Mouse (Mus musculus): ENCODE results near the gene Mecom.

The Mecom gene

GRCm38 (mm10) chr3:30513314-30513997 lies 34.4 kb downstream of the Mecom start:
- peak; percentile 16 for DNase-seq

DNA sequence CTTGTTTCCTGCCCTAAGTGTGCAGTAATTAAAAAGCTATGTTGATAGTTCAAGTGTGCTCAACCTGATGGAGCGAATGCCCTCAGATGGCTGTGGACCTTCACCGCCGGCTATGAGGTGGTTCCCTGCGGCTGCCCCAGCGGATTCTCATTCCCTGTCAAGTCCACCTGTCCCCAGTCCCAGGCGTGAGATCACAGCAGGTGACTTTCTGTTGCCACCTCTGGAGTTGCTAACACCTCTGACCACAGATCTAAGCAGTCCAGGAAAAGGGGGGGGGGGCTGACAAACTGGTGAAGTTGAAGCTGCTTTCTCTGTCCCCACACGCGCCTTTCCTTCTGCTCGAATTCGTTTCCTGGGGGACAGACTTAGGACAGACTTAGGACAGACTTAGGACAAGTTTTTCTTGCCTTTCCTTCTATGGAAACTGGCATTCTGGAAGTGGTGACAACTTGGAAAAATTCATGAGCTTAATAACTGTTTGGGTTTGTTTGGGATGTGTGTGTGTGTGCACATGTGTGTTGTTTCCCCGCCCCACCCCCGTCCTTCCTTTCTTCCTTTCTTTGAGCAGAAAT lies 35.3 kb downstream of the Mecom start:
- peak; percentile 55 for DNase-seq

- DNase-seq, result peak; percentile 16
These were observed 36.0 kb downstream of the Mecom start for GRCm38 (mm10) chr3:30511796-30512195.

- DNase-seq, result peak; percentile 36
These were observed 36.7 kb downstream of the Mecom start for GRCm38 (mm10) chr3:30511062-30511640.

DNA sequence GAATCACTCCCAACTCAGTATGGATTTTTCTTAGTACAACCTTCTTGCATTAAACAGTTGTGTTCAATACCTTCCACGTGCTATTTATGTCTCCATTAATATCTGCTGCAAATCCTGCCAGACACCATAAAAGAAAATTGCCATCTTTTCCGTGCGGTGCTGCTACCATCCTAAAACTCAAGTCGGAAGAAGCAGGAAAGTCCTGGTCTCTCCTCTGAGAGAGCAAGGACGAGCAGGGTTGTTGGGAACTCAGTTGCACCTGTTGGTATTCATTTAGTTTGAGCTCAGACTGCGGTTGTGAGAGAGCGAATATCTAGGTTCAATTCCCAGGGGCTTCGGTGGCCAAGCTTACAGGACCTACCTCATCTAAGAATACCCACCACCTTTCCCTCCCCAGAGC lies 37.2 kb downstream of the Mecom start:
- DNase-seq, result no peak

DNA sequence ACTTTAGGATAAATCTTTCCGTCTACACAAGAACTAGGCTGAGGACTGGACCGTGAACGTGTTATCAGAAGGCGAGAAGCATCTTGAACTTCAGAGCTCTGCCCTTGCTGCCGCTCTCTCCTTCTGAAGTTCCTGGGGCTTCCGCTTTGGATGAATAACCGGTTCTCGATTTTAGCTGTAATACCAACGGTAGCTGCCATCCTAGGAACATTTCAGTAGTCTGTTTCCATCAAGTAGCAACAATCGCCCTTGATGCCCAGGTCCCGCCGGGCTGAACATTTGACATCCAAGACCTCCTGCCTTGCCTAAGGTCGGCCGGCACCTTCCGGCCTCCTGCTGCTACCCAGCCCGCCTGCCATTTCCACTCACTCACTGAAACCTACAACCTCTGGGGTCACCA lies 37.7 kb downstream of the Mecom start:
- peak; percentile 45 for DNase-seq

DNA sequence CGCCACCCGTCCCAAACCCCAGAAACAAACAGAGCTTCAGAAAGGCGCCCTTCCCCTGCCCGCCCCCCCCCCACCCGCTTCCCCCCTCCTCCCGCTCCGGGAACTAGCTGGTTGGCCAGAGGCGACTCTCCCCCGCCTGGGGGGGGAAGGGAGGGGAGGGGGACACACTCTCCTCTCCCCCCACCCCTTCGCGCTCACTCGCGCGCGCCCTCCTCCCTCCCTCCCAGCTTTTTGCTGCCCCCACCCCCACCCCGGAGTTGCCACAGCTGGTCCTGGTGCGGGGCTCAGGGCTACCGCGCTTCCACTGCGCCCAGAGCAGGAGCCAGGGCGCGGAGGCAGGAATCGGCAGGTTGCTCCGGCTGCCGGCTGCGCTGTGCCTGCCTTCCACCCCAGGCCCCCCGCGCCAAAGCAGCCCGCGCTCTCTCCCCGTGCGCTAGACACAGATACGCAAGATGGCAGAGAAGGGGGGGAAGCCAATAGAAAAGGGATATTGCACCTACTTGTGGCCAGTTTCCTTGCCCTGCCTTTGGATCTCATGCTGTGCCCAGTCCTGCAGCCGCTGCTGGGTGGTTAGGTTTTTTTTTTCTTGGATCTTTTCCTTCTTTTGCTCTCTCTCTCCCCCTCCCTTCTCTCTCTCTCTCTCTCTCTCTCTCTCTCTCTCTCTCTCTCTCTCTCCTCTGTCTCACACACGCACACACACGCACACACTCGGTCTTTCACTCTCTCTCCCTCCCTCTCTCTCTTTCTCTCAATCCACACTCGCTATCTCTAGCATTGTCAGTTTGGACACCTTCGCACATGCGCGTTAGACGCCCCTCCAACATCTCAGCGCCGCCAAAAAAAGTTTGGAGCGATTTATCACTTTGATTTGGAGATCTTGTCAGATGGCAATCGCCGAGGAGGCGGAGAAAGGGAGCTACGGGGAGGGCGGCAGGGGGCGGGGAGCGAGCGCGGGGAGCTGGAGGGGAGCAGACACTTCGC lies 38.6 kb downstream of the Mecom start:
- peak; percentile 68 for DNase-seq

- DNase-seq, result peak; percentile 85
These were observed 39.4 kb downstream of the Mecom start for GRCm38 (mm10) chr3:30508296-30508929.

- DNase-seq, result peak; percentile 66
These were observed 40.1 kb downstream of the Mecom start for GRCm38 (mm10) chr3:30507576-30508295.

- peak; percentile 71 for DNase-seq
These were observed 40.7 kb downstream of the Mecom start for GRCm38 (mm10) chr3:30507028-30507575.

DNA sequence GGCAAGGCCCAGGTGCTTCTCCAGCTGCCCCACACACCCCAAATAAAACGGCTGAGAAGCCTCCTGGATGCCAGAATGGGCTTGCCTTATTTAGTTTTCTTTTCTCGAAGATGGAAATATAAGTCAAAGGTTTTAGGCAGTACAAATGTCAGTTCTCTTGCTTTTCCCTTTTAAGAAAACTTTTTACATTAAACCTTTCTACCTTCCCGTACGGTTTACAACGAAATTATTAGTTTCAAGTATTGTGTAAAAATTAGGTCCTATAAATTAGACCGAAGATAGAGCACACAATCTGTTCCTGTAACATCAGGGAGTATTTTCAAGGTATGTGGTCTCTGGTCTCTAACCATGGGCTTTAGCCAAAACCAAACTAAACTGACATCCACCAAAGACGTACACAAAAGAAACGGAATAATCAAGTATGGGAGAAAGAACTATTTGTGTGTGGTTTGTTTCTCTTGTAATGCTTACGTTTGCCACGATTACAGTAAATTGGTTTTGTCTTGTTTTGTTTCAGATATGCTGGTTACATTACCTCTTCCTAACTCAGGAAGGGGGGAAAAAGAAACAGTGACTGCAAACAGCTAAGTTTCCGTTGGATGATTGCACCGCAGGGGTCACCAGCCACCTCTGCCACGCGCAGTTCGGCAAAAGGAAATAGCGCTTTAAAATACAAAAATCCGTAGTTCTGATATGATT lies 41.3 kb downstream of the Mecom start:
- DNase-seq, result no peak

DNA sequence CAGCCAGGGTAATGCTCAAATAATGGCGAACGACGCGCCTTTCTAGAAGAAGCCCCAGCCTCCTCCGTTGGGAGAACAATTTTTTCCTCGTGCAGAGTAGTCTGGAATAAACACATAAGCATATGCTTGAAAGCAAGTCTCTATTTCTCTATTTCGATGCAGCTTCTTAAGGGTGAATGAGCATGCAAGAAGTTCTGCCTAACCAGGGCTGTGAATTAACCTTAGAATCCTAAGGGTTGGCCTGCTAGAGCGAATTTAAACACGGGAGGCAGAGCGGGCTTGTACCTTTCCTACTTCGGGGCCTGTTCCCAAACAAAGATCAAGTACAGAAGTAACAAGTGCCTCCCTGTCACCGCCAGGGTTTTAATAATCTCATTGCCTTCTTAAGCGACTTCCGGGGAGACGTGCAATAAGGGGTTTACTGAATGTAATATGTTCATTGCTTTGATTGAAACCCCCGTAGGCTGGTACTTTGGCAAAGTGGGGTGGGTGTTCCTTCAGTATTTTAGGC lies 42.0 kb downstream of the Mecom start:
- peak; percentile 49 for DNase-seq

GRCm38 (mm10) chr3:30504561-30504960 lies 43.2 kb downstream of the Mecom start:
- peak; percentile 29 for DNase-seq

- DNase-seq, result peak; percentile 28
These were observed 44.0 kb downstream of the Mecom start for GRCm38 (mm10) chr3:30503821-30504220.

DNA sequence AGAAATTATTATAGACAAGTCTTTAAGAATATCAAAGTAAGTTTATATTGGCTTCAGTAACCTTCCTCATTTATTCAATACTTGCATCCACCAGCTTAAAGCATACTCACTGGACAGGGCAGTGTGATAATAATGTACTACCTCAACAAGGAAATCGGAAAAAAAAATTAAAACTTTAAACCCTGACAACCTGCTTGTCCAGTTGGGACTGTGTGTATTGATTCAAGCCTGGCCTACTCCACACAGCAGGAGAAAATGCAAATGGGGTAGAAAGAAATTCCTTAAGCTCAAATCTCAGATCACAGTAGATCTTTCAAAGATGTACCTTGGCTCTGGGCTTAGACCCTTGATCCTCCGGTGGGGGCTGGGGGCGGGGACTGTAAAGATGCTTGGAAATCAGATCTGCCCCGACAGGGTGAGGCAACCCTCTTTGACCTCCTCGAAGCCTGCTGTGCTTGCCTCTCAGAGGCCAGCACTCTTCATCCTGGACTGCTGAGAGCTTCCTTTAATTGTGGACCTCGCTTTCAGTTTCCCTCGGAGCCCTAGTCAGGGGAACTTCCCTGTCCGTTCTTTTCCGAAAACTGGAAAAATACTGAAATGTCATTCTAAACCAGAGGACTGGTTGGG lies 49.5 kb downstream of the Mecom start:
- peak; percentile 14 for DNase-seq

- no peak for DNase-seq
These were observed 53.4 kb downstream of the Mecom start for GRCm38 (mm10) chr3:30494371-30494770.

GRCm38 (mm10) chr3:30488808-30489207 lies 59.0 kb downstream of the Mecom start:
- no peak for DNase-seq

DNA sequence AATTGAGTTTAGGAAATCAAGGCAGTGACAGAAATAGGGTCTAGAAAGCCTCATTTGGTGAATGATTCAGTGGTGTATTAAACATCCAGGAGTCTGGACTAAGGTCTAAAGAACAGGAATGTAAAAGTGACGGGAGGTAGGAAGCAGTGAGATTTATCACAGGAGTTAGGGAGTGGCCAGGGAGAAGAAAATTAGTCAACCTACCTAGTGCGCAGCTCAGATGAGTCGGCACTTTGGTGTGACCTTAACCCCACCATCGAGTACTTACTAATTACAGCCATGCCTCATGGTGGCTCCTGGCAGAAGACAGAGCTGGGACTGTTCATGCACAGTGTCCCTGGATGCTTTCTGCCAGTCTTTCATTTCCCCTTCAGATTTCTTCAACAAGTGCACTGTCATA lies 61.4 kb downstream of the Mecom start:
- DNase-seq, result no peak

DNA sequence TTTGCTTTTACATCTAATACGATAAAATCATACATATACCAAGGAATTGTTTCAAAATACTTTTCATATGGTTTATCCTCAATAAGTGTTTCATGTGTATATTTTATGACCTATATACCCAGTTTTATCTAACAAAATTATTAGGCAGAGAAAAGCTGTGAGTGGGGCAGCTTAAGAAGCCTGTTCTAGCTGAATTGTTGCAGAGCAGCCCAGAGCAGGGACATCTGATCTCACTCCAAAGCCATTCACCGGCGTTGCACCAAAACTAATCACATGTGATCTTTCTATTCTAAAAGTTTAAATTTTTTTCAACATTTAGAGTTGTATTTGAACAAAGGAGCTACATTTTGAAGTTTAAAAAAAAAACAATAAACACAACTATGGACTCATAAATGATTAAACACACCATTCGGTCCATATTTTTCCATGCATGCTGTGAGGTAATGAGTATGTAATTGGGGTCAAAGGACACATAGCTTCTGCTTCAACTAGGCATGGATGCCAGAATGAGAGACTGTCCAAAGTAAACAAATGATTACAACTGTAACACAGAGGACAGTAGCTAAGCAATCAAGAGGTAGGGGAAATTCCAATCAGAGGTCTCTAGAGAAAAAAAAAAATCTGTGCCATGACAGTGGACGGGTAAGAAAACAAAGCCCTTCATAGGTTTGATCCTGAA lies 64.7 kb downstream of the Mecom start:
- DNase-seq, result no peak

- DNase-seq, result no peak
These were observed 66.1 kb downstream of the Mecom start for GRCm38 (mm10) chr3:30481682-30482081.

Data from kidney, adult 18-20 months (tissue).